In genomic region chr16:95344961-95345360, GRCm38 (mm10) we compare ENCODE assay signal across 14 mouse cellular contexts.
"Had no signal": no experiment of that assay in that cellular context is flagged by ENCODE, and none has a peak within 500 bp of the region (broad histone marks: within the 10 kb centered on the region; RNA-seq: fewer than 3 reads in every experiment).

No protein-coding gene starts in this region.

- DNase-seq: kidney, adult 2 months; layer of hippocampus, adult 9-11 months; layer of hippocampus, postnatal 36 days; retina, postnatal 1 day; right cerebral cortex, postnatal 4 days; spleen, adult 18-20 months; thymus, adult 18-20 months; thymus, postnatal 14 days had no signal

- H3K4me2 ChIP-seq: limb, embryonic 15.5 days; liver, embryonic 12.5 days; midbrain, embryonic 12.5 days; neural tube, embryonic 13.5 days had no signal

- ATAC-seq: intestine, embryonic 16.5 days; liver, embryonic 12.5 days; midbrain, embryonic 16.5 days had no signal

- H3K27me3 ChIP-seq: limb, embryonic 15.5 days had no signal

- H3K4me3 ChIP-seq: limb, embryonic 15.5 days; liver, embryonic 12.5 days; midbrain, embryonic 12.5 days; neural tube, embryonic 13.5 days had no signal

- H3K9me3 ChIP-seq: limb, embryonic 15.5 days; liver, embryonic 12.5 days; midbrain, embryonic 12.5 days; neural tube, embryonic 13.5 days had no signal

- H3K36me3 ChIP-seq: limb, embryonic 15.5 days; liver, embryonic 12.5 days; midbrain, embryonic 12.5 days; neural tube, embryonic 13.5 days had no signal

- H3K27ac ChIP-seq: limb, embryonic 15.5 days; liver, embryonic 12.5 days; midbrain, embryonic 12.5 days; neural tube, embryonic 13.5 days had no signal

- H3K9ac ChIP-seq: limb, embryonic 15.5 days; liver, embryonic 12.5 days; midbrain, embryonic 12.5 days; neural tube, embryonic 13.5 days had no signal
